Mouse (Mus musculus) liver (tissue): ENCODE data around the gene Camk2d.

ENCODE experiments used
- DNase-seq: peaks from one replicate; pipeline ENCODE4 v3.0.0-alpha.2; 2020; ENCODE audit warnings: mixed read lengths

Camk2d gene

GRCm38 (mm10) chr3:126695456-126696293 lies 99.6 kb downstream of the Camk2d start:
- no peak for DNase-seq

GRCm38 (mm10) chr3:126696620-126697019 lies 100.5 kb downstream of the Camk2d start:
- DNase-seq = no peak

- no peak for DNase-seq
Observed at GRCm38 (mm10) chr3:126699740-126700139, 103.6 kb downstream of the Camk2d start.

DNA sequence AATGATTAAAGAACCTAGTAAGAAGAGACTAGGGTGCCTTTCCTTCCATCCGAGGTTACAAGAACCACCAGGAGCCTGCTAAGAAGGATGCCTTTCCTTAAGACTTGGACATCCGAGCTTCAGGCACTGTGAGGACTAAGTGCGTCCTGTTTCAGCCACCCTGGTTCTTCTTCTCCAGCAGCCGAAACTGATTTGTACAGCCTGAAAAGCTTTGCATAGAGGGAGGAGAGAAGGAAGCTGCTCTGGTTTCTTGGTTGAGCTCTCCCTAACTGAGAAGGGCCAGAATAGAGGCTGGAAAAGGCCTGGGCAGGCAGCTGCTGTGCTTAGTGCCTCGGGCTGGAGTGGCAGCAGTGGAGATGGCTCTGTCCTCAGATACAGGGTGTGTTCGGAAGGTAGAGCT lies 105.0 kb downstream of the Camk2d start:
- no peak for DNase-seq

DNA sequence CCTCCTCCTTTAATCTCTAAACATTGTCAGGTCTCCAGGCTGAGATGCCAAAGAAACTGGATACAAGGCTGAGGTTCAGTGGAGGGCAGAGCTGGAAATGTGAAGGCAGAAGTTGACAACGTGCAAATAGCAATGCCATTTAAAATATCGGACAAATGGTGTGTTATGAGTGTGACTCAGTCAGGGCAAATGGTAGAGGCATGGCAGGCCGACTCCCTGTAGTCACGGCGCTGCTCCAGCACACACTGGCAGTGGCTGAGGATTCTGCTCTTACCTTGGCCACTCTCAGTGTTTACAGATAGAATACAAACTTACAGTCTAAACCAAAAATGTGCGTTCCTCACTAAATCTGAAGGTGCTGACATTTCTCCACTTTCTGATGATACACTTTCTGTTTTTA lies 105.5 kb downstream of the Camk2d start:
- no peak for DNase-seq

DNA sequence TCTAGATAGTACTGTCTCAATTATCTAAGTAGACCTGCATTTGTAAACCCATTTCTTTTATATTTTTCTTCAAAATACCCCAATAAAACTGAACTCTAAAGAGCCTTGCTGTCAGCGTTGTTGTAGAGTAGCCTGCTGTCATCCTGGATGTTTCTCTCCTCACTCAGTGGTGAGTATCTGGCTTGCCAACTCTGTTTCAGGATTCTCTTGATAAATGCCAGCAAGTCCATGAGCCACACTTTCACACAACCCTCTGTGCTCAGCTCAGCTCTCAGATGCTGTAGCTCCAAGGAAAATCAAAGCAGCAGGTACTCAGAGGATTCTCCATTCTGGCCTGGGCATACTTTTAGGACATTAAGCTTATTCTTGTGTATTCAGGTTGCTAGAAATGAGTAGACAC lies 109.4 kb downstream of the Camk2d start:
- DNase-seq = no peak

DNA sequence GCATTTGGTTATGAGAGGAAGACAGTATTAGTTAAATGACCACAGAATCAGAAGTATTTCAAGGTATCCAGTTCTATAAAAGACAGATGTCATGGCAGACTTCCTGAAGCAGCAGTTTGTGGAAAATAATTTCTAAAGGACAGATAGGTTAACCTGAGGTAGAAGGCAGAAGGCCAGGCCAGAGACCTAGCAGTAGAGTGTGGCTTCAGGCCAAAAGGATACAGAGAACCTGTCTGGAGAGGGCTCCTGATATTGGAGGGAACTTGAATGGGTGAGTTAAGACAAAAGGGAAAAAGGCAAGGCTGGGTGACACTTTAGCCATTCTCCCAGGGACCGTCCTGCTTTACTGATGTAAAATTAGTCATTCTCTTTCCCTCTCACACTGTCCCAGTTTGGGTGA lies 118.2 kb downstream of the Camk2d start:
- DNase-seq = no peak

DNA sequence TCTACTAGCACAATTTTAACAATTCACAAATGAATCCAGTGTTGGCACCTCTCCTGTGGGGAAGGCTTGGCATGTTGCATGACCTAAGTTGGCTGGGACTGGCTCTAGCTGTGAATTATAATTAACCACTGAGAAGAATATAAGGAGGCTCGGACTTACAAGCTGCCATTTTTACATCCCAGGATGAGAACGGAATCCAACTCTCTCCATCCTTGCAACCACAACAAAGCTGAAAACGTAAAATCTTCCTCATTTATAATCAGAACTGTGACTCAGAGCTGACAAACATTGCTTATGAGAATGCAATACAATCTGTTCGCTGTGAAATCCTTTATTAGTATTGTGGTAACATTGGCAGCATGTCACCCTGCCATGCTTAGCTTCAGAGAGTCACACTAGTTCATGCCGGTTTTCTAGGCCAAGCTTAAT lies 126.9 kb downstream of the Camk2d start:
- DNase-seq = no peak

DNA sequence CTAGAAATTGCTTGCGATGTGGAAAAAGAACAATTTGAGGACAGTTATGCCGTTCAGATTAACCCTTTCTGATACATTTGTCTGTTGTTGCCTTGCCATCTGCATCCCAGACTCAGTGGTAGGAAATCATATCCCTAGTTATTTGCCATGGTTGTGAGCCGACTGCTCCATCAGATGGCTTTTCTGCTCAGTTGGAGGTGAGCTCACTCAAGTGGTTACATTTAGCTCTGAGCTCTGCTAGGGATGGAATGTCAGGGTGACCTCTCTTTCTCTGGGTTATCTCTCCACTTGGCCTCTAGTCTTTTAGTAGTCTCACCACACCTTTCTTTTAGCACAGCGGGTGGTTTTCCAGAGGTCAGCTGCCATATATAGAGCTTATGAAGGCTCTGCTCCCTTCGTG lies 127.4 kb downstream of the Camk2d start:
- no peak for DNase-seq

DNA sequence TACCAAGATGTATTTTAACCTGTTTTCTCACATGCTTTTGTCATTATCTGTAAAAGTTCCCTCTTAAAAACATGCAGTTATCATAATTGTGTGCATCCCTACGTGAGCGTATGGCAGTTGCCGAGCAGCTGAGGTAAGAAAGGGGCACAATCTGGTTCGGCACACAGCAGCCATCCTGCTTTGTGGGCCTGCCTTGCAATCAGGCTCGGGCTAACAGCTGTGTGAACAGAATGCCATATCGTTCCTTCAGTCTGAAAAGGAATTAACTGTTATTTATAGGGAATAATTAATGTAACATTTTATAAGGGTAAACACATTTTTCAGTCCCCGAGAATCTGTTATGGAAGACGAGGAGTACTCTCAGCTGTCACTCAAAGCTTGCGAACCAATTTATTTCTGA lies 129.5 kb downstream of the Camk2d start:
- no peak for DNase-seq

DNA sequence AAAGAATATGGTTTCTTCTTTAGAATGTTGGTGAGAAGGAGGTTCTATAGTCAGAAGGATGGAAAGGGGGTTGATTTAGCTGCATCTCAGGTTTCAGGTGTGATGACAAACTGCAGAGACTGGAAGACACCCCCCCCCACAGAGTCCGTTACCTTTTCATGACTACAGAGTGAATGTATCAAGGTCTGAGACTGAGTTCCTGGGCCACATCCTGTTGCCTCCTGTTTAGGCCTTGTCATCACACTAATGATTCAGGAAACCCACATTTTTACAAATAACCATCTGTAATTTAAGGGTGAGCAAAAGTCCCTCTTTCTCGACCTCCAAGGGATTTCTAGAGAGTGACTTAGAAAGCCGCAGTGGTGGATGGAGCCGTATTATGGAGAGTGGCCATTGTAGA lies 131.3 kb downstream of the Camk2d start:
- DNase-seq = no peak

- no peak for DNase-seq
Observed at GRCm38 (mm10) chr3:126730411-126730810, 134.3 kb downstream of the Camk2d start.

GRCm38 (mm10) chr3:126732323-126732722 lies 136.2 kb downstream of the Camk2d start:
- DNase-seq = no peak

DNA sequence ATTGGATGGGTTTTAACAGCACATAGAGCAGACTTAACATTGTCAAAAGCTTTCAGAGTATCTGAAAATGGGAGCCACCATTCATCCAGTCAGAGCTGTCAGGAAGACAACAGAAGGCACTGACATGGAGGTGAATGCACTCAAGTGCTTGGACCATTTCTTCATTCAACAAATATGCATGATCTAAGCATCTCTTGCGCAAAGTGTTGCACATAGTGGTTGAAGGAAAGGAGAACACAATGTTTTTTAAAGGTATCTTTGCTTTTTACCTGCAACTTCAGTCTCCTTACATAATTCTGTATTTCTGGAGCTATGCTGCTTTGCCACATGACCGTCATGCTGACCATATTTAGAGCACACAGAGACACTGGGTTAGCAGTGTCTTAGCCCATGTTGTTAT lies 138.4 kb downstream of the Camk2d start:
- DNase-seq = no peak

- DNase-seq = no peak
Observed at GRCm38 (mm10) chr3:126735211-126735610, 139.1 kb downstream of the Camk2d start.

DNA sequence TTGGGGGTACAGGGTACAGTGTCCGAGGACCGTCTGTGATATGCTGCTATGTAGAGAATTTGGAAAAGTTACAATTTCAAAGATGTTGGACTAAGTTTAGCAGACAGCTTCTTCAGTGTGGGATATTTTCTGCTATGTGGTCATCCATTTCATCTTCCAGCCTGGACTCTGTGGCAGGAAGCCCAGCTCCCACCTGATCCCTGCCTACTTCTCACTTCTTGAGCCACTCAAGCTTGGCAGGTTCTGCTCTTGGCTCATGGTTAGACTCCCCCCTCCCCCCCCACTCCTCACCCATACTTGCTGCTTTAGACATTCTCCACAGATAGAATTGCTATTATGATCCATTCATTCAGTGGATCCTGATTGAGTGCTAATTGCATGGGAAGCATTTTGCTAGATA lies 141.0 kb downstream of the Camk2d start:
- no peak for DNase-seq

DNA sequence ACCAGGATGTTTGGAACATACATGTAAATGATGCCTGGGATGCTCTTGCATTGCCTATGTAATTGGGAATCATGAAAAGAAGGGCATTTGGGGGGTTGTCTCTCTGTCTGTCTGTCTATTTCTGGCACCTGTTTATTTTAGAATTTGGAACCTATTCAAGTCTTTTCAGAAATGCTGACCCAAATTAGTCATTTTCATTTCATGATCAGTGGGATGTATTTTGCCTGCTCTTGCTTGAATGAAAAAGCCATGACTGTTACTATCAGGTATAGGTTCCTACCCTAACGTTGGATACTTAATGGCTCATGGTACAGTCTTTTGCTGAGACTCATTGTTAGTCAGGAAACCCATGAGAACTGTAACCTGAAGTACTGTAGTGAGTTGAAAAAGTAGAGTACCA lies 144.0 kb downstream of the Camk2d start:
- DNase-seq = no peak

GRCm38 (mm10) chr3:126744432-126745133 lies 148.5 kb downstream of the Camk2d start:
- DNase-seq = no peak

DNA sequence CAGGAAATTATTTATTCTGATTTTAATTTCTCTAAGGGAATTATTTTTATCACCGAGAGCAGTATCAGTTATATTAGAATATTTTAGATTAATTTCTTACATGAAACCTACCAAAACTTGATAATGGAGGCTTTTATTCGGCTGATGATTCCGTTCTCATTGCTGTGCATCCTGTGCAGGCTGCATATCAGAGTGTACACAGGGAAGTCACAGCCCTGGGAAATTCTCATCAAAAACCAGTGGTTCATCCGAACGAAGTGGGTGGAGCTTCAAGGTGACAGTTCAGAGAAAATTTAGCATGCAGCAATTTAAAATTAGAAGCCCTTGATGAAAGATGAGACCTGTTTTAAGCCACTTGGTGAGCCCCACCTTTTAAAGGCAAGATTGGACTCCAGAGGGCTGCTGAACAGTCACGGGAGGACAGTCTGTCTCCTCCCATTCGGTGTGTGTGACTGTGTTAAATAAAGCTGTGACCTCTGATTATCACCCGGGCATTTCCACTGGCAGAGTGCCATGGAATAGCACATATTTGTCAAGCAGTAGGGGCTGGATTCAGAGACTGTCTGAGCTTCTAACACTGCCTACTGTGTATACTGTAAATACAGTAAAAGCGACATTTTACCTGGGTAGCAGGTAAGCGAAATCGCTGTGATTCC lies 150.2 kb downstream of the Camk2d start:
- no peak for DNase-seq

DNA sequence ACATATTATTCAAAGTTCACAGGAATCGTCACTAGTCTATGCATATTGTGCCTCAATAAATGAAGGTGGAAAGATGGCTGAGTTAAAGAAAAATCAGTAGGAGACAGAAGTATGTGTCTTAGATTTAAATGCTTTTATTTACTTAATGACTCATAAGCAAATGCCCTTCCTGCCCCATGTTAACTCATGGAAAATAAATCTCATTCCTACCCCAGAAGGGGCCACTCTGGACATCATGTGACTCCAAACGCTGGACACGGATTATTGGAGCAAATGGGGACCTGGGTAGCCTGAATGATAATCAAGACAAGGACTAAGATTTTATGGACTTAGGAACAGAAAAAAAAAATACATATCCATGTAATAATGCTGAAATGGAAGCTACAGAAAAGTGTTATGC lies 151.5 kb downstream of the Camk2d start:
- no peak for DNase-seq

DNA sequence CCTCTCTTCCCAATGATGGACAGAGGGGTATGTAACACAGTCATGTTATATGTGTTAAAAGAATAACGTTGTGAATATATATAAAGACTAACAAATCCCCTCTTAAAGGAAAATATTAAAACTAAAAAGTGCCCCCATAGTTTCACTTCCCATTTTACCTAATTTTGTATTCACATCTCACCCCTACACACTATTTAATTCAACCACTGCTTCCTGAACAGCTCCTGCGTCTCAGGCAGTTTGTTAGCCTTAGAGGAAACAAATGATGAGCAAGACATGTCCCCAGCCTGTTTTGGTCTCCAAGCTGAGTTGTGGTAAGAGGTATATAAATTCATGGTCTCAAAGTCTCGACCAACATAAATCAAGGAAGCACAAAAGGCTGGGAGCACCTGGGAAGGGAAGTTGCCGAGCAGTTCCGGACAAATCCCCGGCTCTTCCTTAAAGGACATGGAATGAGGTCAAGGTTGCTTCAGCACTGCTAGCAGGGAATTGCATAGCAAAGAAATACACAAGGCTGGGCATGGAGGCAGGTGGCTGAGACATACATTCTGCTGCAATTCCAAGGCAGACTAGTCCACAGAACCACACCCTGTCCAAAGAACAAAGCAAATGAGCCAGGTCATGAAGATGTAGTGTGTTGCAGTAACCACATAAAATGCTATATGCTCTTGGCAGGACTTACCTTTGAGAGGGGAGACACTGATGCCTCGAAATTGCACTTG lies 155.4 kb downstream of the Camk2d start:
- DNase-seq = no peak

GRCm38 (mm10) chr3:126752978-126753377 lies 156.9 kb downstream of the Camk2d start:
- DNase-seq = no peak

DNA sequence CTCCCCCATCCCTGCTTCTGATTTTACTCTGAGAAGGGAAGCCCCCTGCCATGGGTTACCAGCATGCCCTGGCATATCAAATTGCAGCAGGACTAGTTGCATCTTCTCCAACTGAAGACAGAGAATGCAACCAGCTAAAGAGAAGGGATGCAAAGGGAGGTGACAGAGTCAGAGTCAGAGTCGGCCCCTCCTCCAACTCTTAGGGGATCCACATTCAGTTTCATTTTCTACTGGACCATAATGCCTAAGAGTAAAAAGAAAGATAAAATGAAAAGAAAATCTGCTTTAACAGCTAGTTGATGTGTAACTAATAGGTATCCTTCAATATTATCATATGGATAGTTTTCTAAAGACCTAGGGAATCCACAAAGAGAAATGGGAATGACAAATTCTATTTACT lies 162.3 kb downstream of the Camk2d start:
- DNase-seq = no peak
